Mouse (Mus musculus): ENCODE data around the gene Polr3f. TPM values are rescaled to one million over a fixed set of nuclear protein-coding genes. Genes with fewer than 3 reads are reported as not detected.

Polr3f gene
- 32.9 and 33.8 TPM in 2 replicates for polyA plus RNA-seq (2015; fragmentation: Nextera tagmentation; extraction: Ambion mirVana)

DNA sequence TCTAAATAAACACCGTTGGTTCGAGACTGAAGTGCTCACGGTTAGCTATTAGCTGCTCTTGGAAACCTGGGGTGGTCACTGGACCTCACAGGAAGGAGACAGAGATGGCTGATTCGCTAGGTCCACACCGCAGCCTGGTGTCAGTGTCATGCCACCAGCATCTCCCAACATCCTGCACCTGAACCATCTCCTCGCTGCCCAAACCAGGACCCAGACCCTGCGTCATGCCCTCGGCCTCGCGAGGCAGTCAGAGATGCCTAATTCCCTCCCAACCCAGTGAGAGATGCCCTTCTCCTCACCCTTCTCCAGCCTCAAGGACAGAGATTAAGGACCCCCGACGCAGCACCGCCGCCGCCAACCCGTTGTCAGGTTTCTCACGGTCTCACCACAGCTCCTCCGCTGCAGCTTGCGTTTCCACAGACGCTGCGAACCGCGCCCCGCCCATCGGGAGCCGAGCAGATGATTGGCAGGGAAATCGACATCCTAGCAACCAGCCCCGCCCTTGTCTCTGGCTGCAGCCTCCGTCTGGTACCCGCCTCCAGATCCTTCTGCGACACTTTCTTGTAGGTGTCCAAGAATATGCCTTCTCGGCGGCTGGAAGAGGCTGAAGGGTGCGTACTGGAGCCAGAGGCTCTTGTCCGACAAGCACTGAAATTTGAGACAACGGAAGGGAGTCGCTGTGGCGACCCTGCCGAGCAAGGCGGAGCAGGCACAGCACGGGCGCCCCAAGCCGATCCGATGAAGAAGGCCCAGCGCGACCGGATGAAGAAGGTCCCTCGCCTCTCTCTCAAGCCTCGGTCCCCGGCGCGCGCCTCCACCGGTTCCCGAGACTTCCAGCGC lies at the start of gene Polr3f, which contains the start of gene Dzank1:
Gene Polr3f (plus strand): TSS at position 738 of the 840 bp plus-strand sequence.
Gene Dzank1 (minus strand): TSS at position 434 of the 840 bp plus-strand sequence.
- peak within 1 kb of the TSS; percentile 85 for H3K4me3 ChIP-seq
- peak; percentile 97 for ATAC-seq (ENCODE audit: insufficient number of reproducible peaks, insufficient read depth, low FRiP score, low TSS enrichment, low read depth)
- H3K36me3 ChIP-seq = peaks cover 11% of the 10 kb centered on the region
- H3K9me3 ChIP-seq = no peaks in the 10 kb centered on the region
- peaks cover 15% of the 10 kb centered on the region for H3K4me1 ChIP-seq
- peak within 1 kb of the TSS; percentile 89 for H3K4me2 ChIP-seq
- 1% methylated on average over 56 of the region's 56 CpGs for WGBS
- peak within 1 kb of the TSS; percentile 88 for H3K9ac ChIP-seq
- peaks cover 14% of the 10 kb centered on the region for H3K27me3 ChIP-seq
- peak within 1 kb of the TSS; percentile 92 for H3K27ac ChIP-seq

GRCm38 (mm10) chr2:144479421-144479820 lies 48.1 kb upstream of the Polr3f start:
- Histone ChIP-seq H3K27me3 (no peaks in the 10 kb centered on the region), H3K9me3 (no peaks in the 10 kb centered on the region), H3K4me1 (peaks cover 7% of the 10 kb centered on the region), H3K27ac (no peak overlapping the region), H3K9ac (no peak overlapping the region), H3K4me2 (no peak overlapping the region), H3K36me3 (no peaks in the 10 kb centered on the region), H3K4me3 (no peak overlapping the region)
- no peak for ATAC-seq (ENCODE audit: insufficient number of reproducible peaks, insufficient read depth, low FRiP score, low TSS enrichment, low read depth)
- 83% methylated on average over 2 of the region's 2 CpGs for WGBS

DNA sequence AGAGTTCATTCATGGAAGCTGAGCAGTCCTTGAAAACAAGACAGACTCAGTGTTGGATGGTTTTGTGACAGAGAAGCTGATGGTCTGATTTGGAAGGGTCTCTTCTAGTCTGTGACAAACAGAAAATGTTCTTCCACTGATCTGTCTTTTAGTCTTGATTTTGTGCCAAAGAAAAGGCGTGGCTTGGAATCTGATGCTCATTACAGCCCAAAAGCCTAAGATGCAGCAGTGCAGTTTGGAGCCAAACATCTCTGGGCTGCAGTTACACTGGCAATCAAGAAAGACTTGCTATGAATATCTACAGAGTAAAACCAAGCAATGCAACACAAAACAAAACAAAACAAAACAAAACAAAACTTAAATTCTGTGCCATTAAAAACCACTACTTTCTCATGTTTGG lies 43.4 kb upstream of the Polr3f start:
- no peaks in the 10 kb centered on the region for H3K36me3 ChIP-seq
- no peak overlapping the region for H3K4me3 ChIP-seq
- H3K4me2 ChIP-seq = no peak overlapping the region
- H3K9me3 ChIP-seq = no peaks in the 10 kb centered on the region
- peak overlapping the region; percentile 55; the same call in 1 of the 2 replicates for H3K27ac ChIP-seq
- peaks cover 13% of the 10 kb centered on the region for H3K4me1 ChIP-seq
- H3K9ac ChIP-seq = no peak overlapping the region
- H3K27me3 ChIP-seq = no peaks in the 10 kb centered on the region
- 35% methylated on average over 1 of the region's 1 CpGs for WGBS
- ATAC-seq (ENCODE audit: insufficient number of reproducible peaks, insufficient read depth, low FRiP score, low TSS enrichment, low read depth) = no peak

DNA sequence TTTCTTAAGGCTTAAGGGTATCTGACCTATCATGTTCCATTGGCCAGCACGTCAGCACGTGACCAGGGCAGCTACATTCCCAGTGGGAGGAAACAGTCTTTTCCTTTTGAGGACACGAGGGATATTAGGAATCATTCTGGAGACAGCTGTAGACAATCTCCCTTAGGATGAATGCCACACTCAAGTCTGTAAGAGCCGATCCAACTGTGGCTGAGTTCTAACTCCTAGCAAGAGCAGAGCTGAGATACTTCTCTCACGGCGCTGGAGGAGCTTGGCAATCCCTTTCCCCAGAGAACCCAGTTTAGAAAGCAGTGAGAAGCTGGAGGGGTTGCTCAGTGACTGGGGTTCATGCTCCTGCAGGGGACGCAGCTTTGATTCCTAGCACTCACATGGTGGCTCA lies 42.1 kb upstream of the Polr3f start:
- H3K4me2 ChIP-seq = no peak overlapping the region
- no peak overlapping the region for H3K27ac ChIP-seq
- H3K27me3 ChIP-seq = no peaks in the 10 kb centered on the region
- no peak overlapping the region for H3K4me3 ChIP-seq
- no peaks in the 10 kb centered on the region for H3K36me3 ChIP-seq
- H3K4me1 ChIP-seq = peaks cover 13% of the 10 kb centered on the region
- WGBS = 82% methylated on average over 7 of the region's 7 CpGs
- H3K9ac ChIP-seq = no peak overlapping the region
- no peak for ATAC-seq (ENCODE audit: insufficient number of reproducible peaks, insufficient read depth, low FRiP score, low TSS enrichment, low read depth)
- H3K9me3 ChIP-seq = no peaks in the 10 kb centered on the region

DNA sequence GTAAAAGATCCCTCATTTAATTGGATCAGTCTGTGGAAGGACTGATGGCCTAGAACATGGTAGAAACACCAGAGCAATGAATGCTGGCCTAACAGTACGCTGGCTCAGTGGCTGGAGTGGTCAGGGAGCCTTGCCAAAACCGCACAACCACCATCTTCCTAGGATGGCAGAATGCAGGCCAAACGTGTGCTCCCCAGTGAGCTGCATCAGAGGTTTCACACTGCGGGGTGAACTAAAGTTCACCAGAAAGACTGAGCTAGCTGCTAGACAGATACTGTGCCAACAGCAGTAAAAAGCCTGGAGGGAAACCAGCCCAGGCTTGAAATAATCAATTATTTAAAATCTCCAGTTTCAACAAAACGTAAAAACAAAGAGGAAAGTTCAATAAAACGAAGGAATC lies 40.0 kb upstream of the Polr3f start:
- Histone ChIP-seq H3K36me3 (no peaks in the 10 kb centered on the region), H3K9me3 (no peaks in the 10 kb centered on the region), H3K9ac (no peak overlapping the region), H3K4me1 (peaks cover 13% of the 10 kb centered on the region), H3K4me2 (no peak overlapping the region), H3K27me3 (no peaks in the 10 kb centered on the region), H3K4me3 (no peak overlapping the region), H3K27ac (no peak overlapping the region; the same call in 1 of the 2 replicates)
- ATAC-seq (ENCODE audit: insufficient number of reproducible peaks, insufficient read depth, low FRiP score, low TSS enrichment, low read depth) = no peak
- WGBS = 45% methylated on average over 6 of the region's 6 CpGs

- Histone ChIP-seq H3K4me3 (no peak overlapping the region), H3K27me3 (no peaks in the 10 kb centered on the region), H3K9me3 (no peaks in the 10 kb centered on the region), H3K27ac (no peak overlapping the region), H3K4me2 (no peak overlapping the region), H3K9ac (no peak overlapping the region), H3K36me3 (no peaks in the 10 kb centered on the region), H3K4me1 (peaks cover 9% of the 10 kb centered on the region)
- ATAC-seq (ENCODE audit: insufficient number of reproducible peaks, insufficient read depth, low FRiP score, low TSS enrichment, low read depth) = no peak
- WGBS = 91% methylated on average over 5 of the region's 5 CpGs
These were observed 38.2 kb upstream of the Polr3f start for GRCm38 (mm10) chr2:144489342-144489741.

DNA sequence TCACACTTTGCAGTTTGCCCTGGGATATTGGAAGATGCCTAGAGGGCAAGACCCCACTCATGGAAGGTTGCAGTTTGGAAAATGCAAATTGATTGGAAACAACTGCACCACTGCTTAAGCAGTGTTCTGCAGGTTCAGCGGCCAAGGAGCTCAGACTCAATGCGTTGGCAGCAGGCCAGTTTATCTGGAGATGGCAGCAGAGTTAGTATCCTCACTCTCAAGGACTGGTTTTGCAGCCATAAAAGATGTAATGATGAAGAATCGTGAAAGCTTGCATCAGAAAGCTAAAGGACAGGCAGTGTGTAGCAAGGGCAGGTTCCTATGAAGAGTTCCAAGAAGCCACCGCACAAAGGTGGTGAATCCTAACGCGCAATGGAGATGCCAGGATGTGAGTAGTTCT lies 25.4 kb upstream of the Polr3f start:
- Histone ChIP-seq H3K4me2 (no peak overlapping the region), H3K4me1 (peaks cover 4% of the 10 kb centered on the region; the same call in 1 of the 2 replicates), H3K9me3 (no peaks in the 10 kb centered on the region), H3K27ac (no peak overlapping the region), H3K9ac (no peak overlapping the region), H3K27me3 (no peaks in the 10 kb centered on the region), H3K36me3 (no peaks in the 10 kb centered on the region), H3K4me3 (no peak overlapping the region)
- 86% methylated on average over 6 of the region's 6 CpGs for WGBS
- no peak for ATAC-seq (ENCODE audit: insufficient number of reproducible peaks, insufficient read depth, low FRiP score, low TSS enrichment, low read depth)

- Histone ChIP-seq H3K4me1 (no peaks in the 10 kb centered on the region), H3K27me3 (no peaks in the 10 kb centered on the region), H3K9ac (no peak overlapping the region), H3K36me3 (no peaks in the 10 kb centered on the region), H3K4me2 (no peak overlapping the region), H3K27ac (no peak overlapping the region), H3K9me3 (no peaks in the 10 kb centered on the region), H3K4me3 (no peak overlapping the region)
- ATAC-seq (ENCODE audit: insufficient number of reproducible peaks, insufficient read depth, low FRiP score, low TSS enrichment, low read depth) = no peak
- WGBS = 82% methylated on average over 3 of the region's 3 CpGs
These were observed 12.9 kb upstream of the Polr3f start for GRCm38 (mm10) chr2:144514619-144515018.

DNA sequence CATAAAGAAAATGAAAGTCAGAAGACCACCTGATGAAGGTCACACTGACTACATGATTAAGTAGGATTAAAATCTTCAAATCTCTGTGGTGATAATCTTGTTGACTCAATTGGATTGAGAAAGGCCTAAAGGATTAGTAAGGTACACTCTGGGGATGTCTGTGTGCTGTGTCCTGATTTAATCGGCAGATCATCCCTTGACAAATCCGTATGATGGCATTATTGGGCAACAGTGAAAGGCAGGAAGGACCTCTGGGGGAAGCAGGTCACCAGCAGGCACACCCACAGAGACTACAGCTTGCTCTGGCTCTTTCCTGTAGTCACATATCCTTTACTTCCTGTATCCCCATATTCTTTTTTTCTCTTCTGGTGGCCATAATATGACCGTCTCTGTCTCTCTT lies 7.7 kb upstream of the Polr3f start:
- 83% methylated on average over 3 of the region's 3 CpGs for WGBS

GRCm38 (mm10) chr2:144525856-144526255 lies 1.7 kb upstream of the Polr3f start:
- H3K9ac ChIP-seq = no peak overlapping the region
- ATAC-seq (ENCODE audit: insufficient number of reproducible peaks, insufficient read depth, low FRiP score, low TSS enrichment, low read depth) = no peak
- no peak overlapping the region for H3K27ac ChIP-seq
- no peaks in the 10 kb centered on the region for H3K9me3 ChIP-seq
- peaks cover 14% of the 10 kb centered on the region for H3K27me3 ChIP-seq
- peaks cover 15% of the 10 kb centered on the region for H3K4me1 ChIP-seq
- H3K4me3 ChIP-seq = no peak overlapping the region
- peaks cover 4% of the 10 kb centered on the region for H3K36me3 ChIP-seq
- H3K4me2 ChIP-seq = no peak overlapping the region
- WGBS = 55% methylated on average over 10 of the region's 10 CpGs

More for the DNA sequence above, 7.7 kb upstream of the Polr3f start:
- H3K9me3 ChIP-seq = no peaks in the 10 kb centered on the region
- no peaks in the 10 kb centered on the region for H3K36me3 ChIP-seq
- H3K4me3 ChIP-seq = no peak overlapping the region
- no peaks in the 10 kb centered on the region for H3K4me1 ChIP-seq
- ATAC-seq (ENCODE audit: insufficient number of reproducible peaks, insufficient read depth, low FRiP score, low TSS enrichment, low read depth) = no peak
- H3K27me3 ChIP-seq = no peaks in the 10 kb centered on the region
- no peak overlapping the region for H3K9ac ChIP-seq
- no peak overlapping the region for H3K4me2 ChIP-seq
- H3K27ac ChIP-seq = no peak overlapping the region

- peaks cover 15% of the 10 kb centered on the region for H3K36me3 ChIP-seq
- ATAC-seq (ENCODE audit: insufficient number of reproducible peaks, insufficient read depth, low FRiP score, low TSS enrichment, low read depth) = no peak; the same call in 1 of the 2 replicates
- H3K27ac ChIP-seq = peak overlapping the region; percentile 92
- no peaks in the 10 kb centered on the region for H3K9me3 ChIP-seq
- H3K27me3 ChIP-seq = peaks cover 14% of the 10 kb centered on the region
- peak overlapping the region; percentile 89 for H3K4me2 ChIP-seq
- 0% methylated on average over 25 of the region's 25 CpGs for WGBS
- peaks cover 15% of the 10 kb centered on the region for H3K4me1 ChIP-seq
- H3K4me3 ChIP-seq = peak overlapping the region; percentile 85
- H3K9ac ChIP-seq = peak overlapping the region; percentile 88
These were observed 280 bp downstream of the Polr3f start for GRCm38 (mm10) chr2:144527821-144528174.

DNA sequence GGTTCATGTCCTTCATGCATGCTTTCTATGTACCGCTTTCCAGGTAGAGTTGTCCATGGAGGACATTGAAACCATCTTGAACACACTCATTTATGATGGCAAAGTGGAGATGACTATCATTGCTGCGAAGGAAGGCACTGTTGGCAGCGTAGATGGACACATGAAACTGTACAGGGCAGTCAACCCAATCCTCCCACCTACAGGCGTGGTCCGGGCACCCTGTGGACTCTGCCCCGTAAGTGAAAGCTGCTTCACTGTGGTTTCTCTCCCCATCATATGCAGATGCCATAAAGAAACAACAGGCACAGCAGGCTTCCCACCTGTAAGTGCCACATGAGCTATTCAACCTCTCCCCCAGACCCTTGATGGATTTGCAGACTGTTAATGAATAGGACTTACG lies 9.6 kb downstream of the Polr3f start:
- Histone ChIP-seq H3K27me3 (no peaks in the 10 kb centered on the region), H3K4me2 (no peak overlapping the region), H3K4me1 (no peaks in the 10 kb centered on the region), H3K9ac (no peak overlapping the region), H3K4me3 (no peak overlapping the region), H3K27ac (no peak overlapping the region), H3K36me3 (peaks cover 90% of the 10 kb centered on the region), H3K9me3 (no peaks in the 10 kb centered on the region)
- WGBS = 95% methylated on average over 7 of the region's 7 CpGs
- no peak for ATAC-seq (ENCODE audit: insufficient number of reproducible peaks, insufficient read depth, low FRiP score, low TSS enrichment, low read depth)

All from embryonic facial prominence, embryonic 13.5 days (tissue).